ENCODE assay signal across 10 mouse cellular contexts in genomic region chr16:4632050-4632449, GRCm38 (mm10). TPM values are rescaled to one million over a fixed set of nuclear protein-coding genes. Genes with fewer than 3 reads are reported as not detected.
A peak's percentile ranks its signal among the peaks of the same experiment; 100 is the strongest.
DNase-seq lines count a peak whose midpoint lies in the region; ATAC-seq lines count a peak whose summit lies in the region.
"Had no signal": no experiment of that assay in that cellular context is flagged by ENCODE, and none has a peak within 500 bp of the region (broad histone marks: within the 10 kb centered on the region; RNA-seq: fewer than 3 reads in every experiment).

No protein-coding gene starts in this region.

- no peaks in the 10 kb centered on the region for H3K9me3 ChIP-seq in forebrain, embryonic 16.5 days (ENCODE audit: control insufficient read depth, low read length)
- H3K9me3 ChIP-seq in forebrain, embryonic 10.5 days, result no peaks in the 10 kb centered on the region
- H3K9me3 ChIP-seq in embryonic facial prominence, embryonic 11.5 days (replicated peaks; ENCODE audit: control insufficient read depth, low read length), result no peaks in the 10 kb centered on the region
- no peaks in the 10 kb centered on the region for H3K9me3 ChIP-seq in limb, embryonic 13.5 days
- H3K9me3 ChIP-seq: heart, embryonic 15.5 days had no signal

- peak; percentile 41; the same call in 1 of the 2 replicates for ATAC-seq in forebrain, embryonic 16.5 days
- ATAC-seq in embryonic facial prominence, embryonic 11.5 days (replicated peaks; ENCODE audit: insufficient number of reproducible peaks, low FRiP score, low TSS enrichment, low read depth), result peak; percentile 24; the same call in 1 of the 2 replicates
- ATAC-seq in limb, embryonic 13.5 days (ENCODE audit: low FRiP score, low read depth), result peak; percentile 55; the same call in 1 of the 2 replicates
- ATAC-seq: Patski had no signal

- WGBS in forebrain, embryonic 16.5 days, result 39% methylated on average over 7 of the region's 7 CpGs
- WGBS in forebrain, embryonic 10.5 days, result 45% methylated on average over 7 of the region's 7 CpGs
- 44% methylated on average over 7 of the region's 7 CpGs for WGBS in embryonic facial prominence, embryonic 11.5 days
- 38% methylated on average over 7 of the region's 7 CpGs for WGBS in limb, embryonic 13.5 days

- DNase-seq in forebrain, embryonic 10.5 days (ENCODE audit: extremely low spot score, low spot score), result no peak
- DNase-seq in 3T3-L1 (ENCODE audit: low read depth, low spot score), result peak; percentile 41
- DNase-seq in embryonic facial prominence, embryonic 11.5 days (ENCODE audit: low spot score), result peak; percentile 77
- no peak for DNase-seq in adrenal gland, adult 18-20 months (ENCODE audit: low spot score in 2 of 2)
- DNase-seq in spleen, adult 18-20 months, result no peak
- no peak for DNase-seq in right cerebral cortex, postnatal 10 days (ENCODE audit: low spot score in 2 of 2)

- H3K27me3 ChIP-seq in forebrain, embryonic 16.5 days (replicated peaks; ENCODE audit: control insufficient read depth, insufficient read depth, low read length), result no peaks in the 10 kb centered on the region
- no peaks in the 10 kb centered on the region for H3K27me3 ChIP-seq in forebrain, embryonic 10.5 days (ENCODE audit: poor library complexity, severe bottlenecking)
- H3K27me3 ChIP-seq in embryonic facial prominence, embryonic 11.5 days (ENCODE audit: control insufficient read depth, insufficient read depth, low read length), result no peaks in the 10 kb centered on the region
- no peaks in the 10 kb centered on the region for H3K27me3 ChIP-seq in limb, embryonic 13.5 days
- H3K27me3 ChIP-seq: heart, embryonic 15.5 days; Patski had no signal

- H3K4me1 ChIP-seq in forebrain, embryonic 16.5 days (replicated peaks; ENCODE audit: control insufficient read depth, insufficient read depth, low read length), result no peaks in the 10 kb centered on the region
- no peaks in the 10 kb centered on the region for H3K4me1 ChIP-seq in forebrain, embryonic 10.5 days
- H3K4me1 ChIP-seq in embryonic facial prominence, embryonic 11.5 days (ENCODE audit: control insufficient read depth, insufficient read depth, low read length), result no peaks in the 10 kb centered on the region
- H3K4me1 ChIP-seq in limb, embryonic 13.5 days, result peaks cover 11% of the 10 kb centered on the region; the same call in 1 of the 2 replicates

- H3K4me2 ChIP-seq in forebrain, embryonic 16.5 days (ENCODE audit: low read length), result no peak overlapping the region
- H3K4me2 ChIP-seq in embryonic facial prominence, embryonic 11.5 days (ENCODE audit: low read depth, low read length), result no peak overlapping the region
- H3K4me2 ChIP-seq in limb, embryonic 13.5 days (replicated peaks), result no peak overlapping the region
- H3K4me2 ChIP-seq: heart, embryonic 15.5 days had no signal

- H3K27ac ChIP-seq in forebrain, embryonic 16.5 days (ENCODE audit: low read length), result no peak overlapping the region
- H3K27ac ChIP-seq in forebrain, embryonic 10.5 days, result no peak overlapping the region
- H3K27ac ChIP-seq in embryonic facial prominence, embryonic 11.5 days (replicated peaks; ENCODE audit: low read depth, low read length), result no peak overlapping the region
- peak overlapping the region; percentile 70 for H3K27ac ChIP-seq in limb, embryonic 13.5 days
- H3K27ac ChIP-seq: heart, embryonic 15.5 days had no signal

- peaks cover 3% of the 10 kb centered on the region; the same call in 1 of the 2 replicates for H3K36me3 ChIP-seq in forebrain, embryonic 16.5 days (ENCODE audit: control insufficient read depth, insufficient read depth)
- peaks cover 24% of the 10 kb centered on the region for H3K36me3 ChIP-seq in forebrain, embryonic 10.5 days (replicated peaks)
- no peaks in the 10 kb centered on the region; the same call in 1 of the 2 replicates for H3K36me3 ChIP-seq in embryonic facial prominence, embryonic 11.5 days (replicated peaks; ENCODE audit: control insufficient read depth, insufficient read depth, low read depth, low read length)
- H3K36me3 ChIP-seq in limb, embryonic 13.5 days, result peaks cover 29% of the 10 kb centered on the region
- H3K36me3 ChIP-seq: heart, embryonic 15.5 days had no signal

- no peak overlapping the region for H3K9ac ChIP-seq in forebrain, embryonic 16.5 days (replicated peaks; ENCODE audit: low read depth, low read length)
- no peak overlapping the region for H3K9ac ChIP-seq in embryonic facial prominence, embryonic 11.5 days (replicated peaks; ENCODE audit: low read length)
- H3K9ac ChIP-seq in limb, embryonic 13.5 days, result no peak overlapping the region
- H3K9ac ChIP-seq: heart, embryonic 15.5 days had no signal

- no peak overlapping the region for H3K4me3 ChIP-seq in forebrain, embryonic 16.5 days (replicated peaks; ENCODE audit: low read length)
- H3K4me3 ChIP-seq in forebrain, embryonic 10.5 days, result no peak overlapping the region
- H3K4me3 ChIP-seq in embryonic facial prominence, embryonic 11.5 days (ENCODE audit: low read depth, low read length), result no peak overlapping the region
- no peak overlapping the region for H3K4me3 ChIP-seq in limb, embryonic 13.5 days
- H3K4me3 ChIP-seq: heart, embryonic 15.5 days had no signal

RNA-seq across cellular contexts. Expression of gene Pam16, which starts 7.3 kb away (rescaled TPM):
- polyA plus RNA-seq in forebrain, embryonic 16.5 days (2015; fragmentation: Nextera tagmentation; extraction: Ambion mirVana), result 132 and 157 TPM in 2 replicates
- polyA plus RNA-seq in forebrain, embryonic 10.5 days (2016; fragmentation: Nextera tagmentation; extraction: Ambion mirVana), result 93.5 and 94.7 TPM in 2 replicates
- polyA plus RNA-seq in embryonic facial prominence, embryonic 11.5 days (2014; fragmentation: Nextera tagmentation; extraction: Ambion mirVana), result 103 and 105 TPM in 2 replicates
- polyA plus RNA-seq in limb, embryonic 13.5 days (2015; fragmentation: Nextera tagmentation; extraction: Ambion mirVana), result 105 and 106 TPM in 2 replicates
- 100 to 1,000 TPM; 117 to 118 TPM for total RNA-seq in adrenal gland, adult 18-20 months (2021)

RNA-seq across cellular contexts. Expression of gene Vasn, which starts 7.7 kb away (rescaled TPM):
- 3.2 and 4.3 TPM in 2 replicates for polyA plus RNA-seq in forebrain, embryonic 16.5 days (2015; fragmentation: Nextera tagmentation; extraction: Ambion mirVana)
- 9.2 and 9.3 TPM in 2 replicates for polyA plus RNA-seq in forebrain, embryonic 10.5 days (2016; fragmentation: Nextera tagmentation; extraction: Ambion mirVana)
- polyA plus RNA-seq in embryonic facial prominence, embryonic 11.5 days (2014; fragmentation: Nextera tagmentation; extraction: Ambion mirVana), result 10.9 and 14.1 TPM in 2 replicates
- polyA plus RNA-seq in limb, embryonic 13.5 days (2015; fragmentation: Nextera tagmentation; extraction: Ambion mirVana), result 35.6 and 35.9 TPM in 2 replicates
- total RNA-seq in adrenal gland, adult 18-20 months (2021), result 10 to 100 TPM; 10.0 to 15.3 TPM

RNA-seq across cellular contexts. Expression of gene Dnaja3, which starts 7.7 kb away (rescaled TPM):
- polyA plus RNA-seq in forebrain, embryonic 16.5 days (2015; fragmentation: Nextera tagmentation; extraction: Ambion mirVana), result 60.3 and 61.9 TPM in 2 replicates
- 63.7 and 66.3 TPM in 2 replicates for polyA plus RNA-seq in forebrain, embryonic 10.5 days (2016; fragmentation: Nextera tagmentation; extraction: Ambion mirVana)
- polyA plus RNA-seq in embryonic facial prominence, embryonic 11.5 days (2014; fragmentation: Nextera tagmentation; extraction: Ambion mirVana), result 56.9 and 58.3 TPM in 2 replicates
- 56.6 and 60.0 TPM in 2 replicates for polyA plus RNA-seq in limb, embryonic 13.5 days (2015; fragmentation: Nextera tagmentation; extraction: Ambion mirVana)
- total RNA-seq in adrenal gland, adult 18-20 months (2021), result 100 to 1,000 TPM; 132 to 145 TPM

RNA-seq across cellular contexts. Expression of gene Glis2, which starts 37.5 kb away (rescaled TPM):
- polyA plus RNA-seq in forebrain, embryonic 16.5 days (2015; fragmentation: Nextera tagmentation; extraction: Ambion mirVana), result 10.8 and 12.1 TPM in 2 replicates
- 22.5 and 23.2 TPM in 2 replicates for polyA plus RNA-seq in forebrain, embryonic 10.5 days (2016; fragmentation: Nextera tagmentation; extraction: Ambion mirVana)
- 19.9 and 21.2 TPM in 2 replicates for polyA plus RNA-seq in embryonic facial prominence, embryonic 11.5 days (2014; fragmentation: Nextera tagmentation; extraction: Ambion mirVana)
- polyA plus RNA-seq in limb, embryonic 13.5 days (2015; fragmentation: Nextera tagmentation; extraction: Ambion mirVana), result 32.0 and 39.4 TPM in 2 replicates
- total RNA-seq in adrenal gland, adult 18-20 months (2021), result 10 to 100 TPM; 11.3 to 11.5 TPM

RNA-seq across cellular contexts. Expression of gene Coro7, which starts 47.5 kb away (rescaled TPM):
- polyA plus RNA-seq in forebrain, embryonic 16.5 days (2015; fragmentation: Nextera tagmentation; extraction: Ambion mirVana), result 25.4 and 32.6 TPM in 2 replicates
- polyA plus RNA-seq in forebrain, embryonic 10.5 days (2016; fragmentation: Nextera tagmentation; extraction: Ambion mirVana), result 17.6 and 19.1 TPM in 2 replicates
- polyA plus RNA-seq in embryonic facial prominence, embryonic 11.5 days (2014; fragmentation: Nextera tagmentation; extraction: Ambion mirVana), result 12.2 and 12.8 TPM in 2 replicates
- 19.6 and 20.8 TPM in 2 replicates for polyA plus RNA-seq in limb, embryonic 13.5 days (2015; fragmentation: Nextera tagmentation; extraction: Ambion mirVana)
- total RNA-seq in adrenal gland, adult 18-20 months (2021), result 10 to 100 TPM; 21.0 to 25.7 TPM

Comparison
In these comparisons a context has a peak if more than half of its experiments do, and no peak if none do; other contexts are left out.
1. DNase-seq: peak in 3T3-L1 (single experiment) and embryonic facial prominence, embryonic 11.5 days (single experiment); none in forebrain, embryonic 10.5 days (single experiment), adrenal gland, adult 18-20 months (0 of 2), spleen, adult 18-20 months (0 of 2) and right cerebral cortex, postnatal 10 days (0 of 2).
2. Peak in every context shown above with its lines, with median percentiles within 50 percentile points of each other: ATAC-seq.